Mouse (Mus musculus) small intestine, adult 2 months (tissue): ENCODE measurements around the gene Tfeb.

ENCODE experiments used
- CTCF ChIP-seq: fragments of 200-500 bp; IDR thresholded peaks from 2 replicates; pipeline ENCODE4 v1.5.1; 2012; ENCODE audit warnings: low read depth, mild to moderate bottlenecking, control low read depth, inconsistent platforms, low read length, moderate library complexity, mixed read lengths; ENCODE audit not compliant: insufficient replicate concordance, insufficient read length; ENCODE audit errors: extremely low read depth
- POLR2A ChIP-seq: fragments of 200-500 bp; IDR thresholded peaks from 2 replicates; pipeline ENCODE4 v1.6.1; 2012; ENCODE audit warnings: low read depth, mild to moderate bottlenecking, control low read depth, inconsistent platforms, low read length, moderate library complexity

GRCm38 (mm10) chr17:47706196-47706595 is 30.6 kb upstream of the Tfeb start:
- TF ChIP-seq CTCF (no peak), POLR2A (no peak)
